Mouse (Mus musculus): Measurements from ENCODE around the gene 2210016F16Rik. TPM values are rescaled to one million over a fixed set of nuclear protein-coding genes. Genes with fewer than 3 reads are reported as not detected.
A peak's percentile ranks its signal among the peaks of the same experiment; 100 is the strongest.

The 2210016F16Rik gene
- polyA plus RNA-seq, 1 experiment, result 3.4 TPM

DNA sequence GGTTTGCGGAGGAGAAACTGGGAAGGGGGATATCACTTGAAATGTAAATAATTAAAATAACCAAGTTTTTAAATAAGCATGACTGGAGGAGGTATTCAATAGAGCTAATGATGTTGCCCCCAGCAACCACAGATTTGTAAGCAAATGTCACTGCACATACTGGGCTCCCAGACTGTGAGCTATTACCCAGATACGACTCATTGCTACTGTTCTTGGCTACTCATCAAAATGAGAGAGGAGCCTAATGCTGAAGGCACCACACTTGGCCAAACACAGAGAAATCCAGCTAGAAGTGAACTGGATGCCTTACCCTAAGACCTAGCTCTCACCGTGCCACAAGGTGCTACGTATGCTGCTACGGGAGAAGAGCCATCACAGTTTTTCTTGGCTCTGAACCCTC lies 50.9 kb downstream of the 2210016F16Rik start:
- no peaks in the 10 kb centered on the region for H3K36me3 ChIP-seq (ENCODE audit: control insufficient read depth, insufficient read depth)
- H3K79me2 ChIP-seq (ENCODE audit: control insufficient read depth, insufficient read depth), result no peaks in the 10 kb centered on the region
- H3K79me3 ChIP-seq (ENCODE audit: low read depth), result no peaks in the 10 kb centered on the region
- H3ac ChIP-seq (ENCODE audit: control insufficient read depth, insufficient read length, low read depth), result no peak overlapping the region
- peaks cover 39% of the 10 kb centered on the region for H3K27me3 ChIP-seq (ENCODE audit: control insufficient read depth, insufficient read depth, insufficient read length)
- H3K4me3 ChIP-seq (ENCODE audit: insufficient read depth, poor library complexity, severe bottlenecking), result no peak overlapping the region
- TF ChIP-seq MYOD1 (IDR thresholded peaks at IDR 0.05; ENCODE audit: control insufficient read depth, insufficient read length, low read depth) (no peak), CEBPB (IDR thresholded peaks at IDR 0.05; ENCODE audit: low read depth) (no peak), MYOG (IDR thresholded peaks at IDR 0.05; ENCODE audit: control insufficient read depth, extremely low read depth, insufficient read length) (no peak), CTCF (IDR thresholded peaks at IDR 0.05; ENCODE audit: control insufficient read depth, insufficient read depth, insufficient read length) (no peak), MAX (IDR thresholded peaks at IDR 0.05) (no peak), FOSL1 (IDR thresholded peaks at IDR 0.05; ENCODE audit: insufficient read depth, low read length, poor library complexity, severe bottlenecking) (no peak), USF1 (IDR thresholded peaks at IDR 0.05; ENCODE audit: low read depth) (no peak)

Small RNA genes lying within 50 kb of the gene (microRNA-seq; reads per million reads assigned to microRNA genes)
- gene Mir7-1 (ENCODE audit: borderline microRNAs expressed), result 197 reads per million, percentile 78 among the genes with 10 or more reads in this experiment

Other genes with a start within 250 kb of the 2210016F16Rik start
- 11.7 TPM for gene Idnk, start 227.6 kb downstream of the 2210016F16Rik start, polyA plus RNA-seq (2012; fragmentation: generic; extraction: Trizol)
- gene Ubqln1, start 169.6 kb downstream of the 2210016F16Rik start, polyA plus RNA-seq (2012; fragmentation: generic; extraction: Trizol), result 60.0 TPM
- 12.2 TPM for gene Gkap1, start 109.5 kb downstream of the 2210016F16Rik start, polyA plus RNA-seq (2012; fragmentation: generic; extraction: Trizol)
- gene Kif27, start 26.1 kb downstream of the 2210016F16Rik start, polyA plus RNA-seq (2012; fragmentation: generic; extraction: Trizol), result 0.01 TPM
- 5.9 TPM for gene Rmi1, start 17.0 kb upstream of the 2210016F16Rik start, polyA plus RNA-seq (2012; fragmentation: generic; extraction: Trizol)
- gene Hnrnpk, start 18.1 kb upstream of the 2210016F16Rik start, polyA plus RNA-seq (2012; fragmentation: generic; extraction: Trizol), result 370 TPM
- not detected for gene Slc28a3, start 225.7 kb upstream of the 2210016F16Rik start, polyA plus RNA-seq (2012; fragmentation: generic; extraction: Trizol)